16 mouse cellular contexts compared by ENCODE assay signal in the genomic region with DNA sequence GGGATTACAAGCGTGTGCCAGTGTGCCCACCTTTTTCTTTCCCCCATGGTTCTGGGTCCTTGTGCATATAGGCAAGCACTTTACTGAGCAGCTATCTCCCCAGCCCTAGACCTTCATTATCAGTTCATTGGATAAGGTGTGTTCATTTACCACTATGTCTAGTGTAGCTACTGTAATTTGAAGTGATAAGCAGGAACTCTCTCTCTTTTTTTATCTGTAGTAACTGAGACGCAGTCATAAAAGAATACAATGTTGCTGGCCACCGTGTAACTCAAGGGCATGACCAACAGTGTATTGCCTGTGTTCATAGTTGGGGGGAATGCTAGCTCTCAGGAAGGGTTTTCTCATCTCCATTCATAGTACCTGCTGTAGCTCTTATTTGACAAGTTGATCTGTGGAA. TPM values are rescaled to one million over a fixed set of nuclear protein-coding genes. Genes with fewer than 3 reads are reported as not detected.
DNase-seq lines count a peak whose midpoint lies in the region; ATAC-seq lines count a peak whose summit lies in the region.
"Had no signal": no experiment of that assay in that cellular context is flagged by ENCODE, and none has a peak within 500 bp of the region (broad histone marks: within the 10 kb centered on the region; RNA-seq: fewer than 3 reads in every experiment).

No protein-coding gene starts in this region.

- H3K4me2 ChIP-seq in liver, embryonic 12.5 days = 0 out of 2 replicates have a peak overlapping the region, but pooled peaks have one; percentile 11
- H3K4me2 ChIP-seq in liver, embryonic 13.5 days = peak overlapping the region; percentile 17; the same call in 1 of the 2 replicates
- H3K4me2 ChIP-seq: heart, embryonic 12.5 days had no signal

- no peaks in the 10 kb centered on the region for H3K9me3 ChIP-seq in liver, embryonic 12.5 days (replicated peaks)
- H3K9me3 ChIP-seq in liver, embryonic 13.5 days (replicated peaks) = no peaks in the 10 kb centered on the region

- ATAC-seq in liver, embryonic 12.5 days = peak; percentile 72
- peak; percentile 75 for ATAC-seq in liver, embryonic 13.5 days (ENCODE audit: low read depth)
- ATAC-seq in megakaryocyte progenitor cell, adult 5-6 weeks (replicated peaks; ENCODE audit: poor library complexity) = peak; percentile 64
- no peak for ATAC-seq in cerebellum, adult (ENCODE audit: insufficient number of reproducible peaks, low FRiP score, low TSS enrichment)
- ATAC-seq: forebrain, embryonic 14.5 days had no signal

- no peaks in the 10 kb centered on the region for H3K27me3 ChIP-seq in liver, embryonic 12.5 days (replicated peaks)
- H3K27me3 ChIP-seq in liver, embryonic 13.5 days = no peaks in the 10 kb centered on the region
- H3K27me3 ChIP-seq: CH12.LX; heart, embryonic 12.5 days had no signal

- no peak overlapping the region for H3K4me3 ChIP-seq in liver, embryonic 12.5 days
- no peak overlapping the region for H3K4me3 ChIP-seq in liver, embryonic 13.5 days (replicated peaks)
- H3K4me3 ChIP-seq: embryonic facial prominence, embryonic 10.5 days; gastrocnemius, adult 2 months; heart, embryonic 12.5 days had no signal

- peak overlapping the region; percentile 37; the same call in 1 of the 2 replicates for H3K27ac ChIP-seq in liver, embryonic 12.5 days
- peak overlapping the region; percentile 61 for H3K27ac ChIP-seq in liver, embryonic 13.5 days
- H3K27ac ChIP-seq: embryonic facial prominence, embryonic 10.5 days; gastrocnemius, adult 2 months had no signal

- 36% methylated on average over 3 of the region's 3 CpGs for WGBS in liver, embryonic 12.5 days (ENCODE audit: insufficient replicate concordance)
- WGBS in liver, embryonic 13.5 days (ENCODE audit: insufficient replicate concordance) = 35% methylated on average over 3 of the region's 3 CpGs

- peaks cover 24% of the 10 kb centered on the region for H3K36me3 ChIP-seq in liver, embryonic 12.5 days
- H3K36me3 ChIP-seq in liver, embryonic 13.5 days = peaks cover 17% of the 10 kb centered on the region

- H3K9ac ChIP-seq in liver, embryonic 12.5 days = no peak overlapping the region
- peak overlapping the region; percentile 51; the same call in 1 of the 2 replicates for H3K9ac ChIP-seq in liver, embryonic 13.5 days
- H3K9ac ChIP-seq: heart, embryonic 12.5 days had no signal

- H3K4me1 ChIP-seq in liver, embryonic 12.5 days = peaks cover 32% of the 10 kb centered on the region
- peaks cover 39% of the 10 kb centered on the region for H3K4me1 ChIP-seq in liver, embryonic 13.5 days (replicated peaks)

- no peak for DNase-seq in liver
- no peak for DNase-seq in liver, embryonic 13.5 days
- DNase-seq in neural tube, embryonic 10.5 days (ENCODE audit: extremely low spot score, low spot score) = no peak
- DNase-seq: adrenal gland, adult 2 months; adrenal gland, postnatal 25 days; cerebellum, adult 2 months; cerebellum, postnatal 10 days; gastrocnemius, adult 2 months; gastrocnemius, postnatal 25 days had no signal

RNA-seq across cellular contexts. Expression of gene Rangap1, which starts 14.2 kb away (rescaled TPM):
- polyA plus RNA-seq in liver, embryonic 12.5 days (2016; fragmentation: Nextera tagmentation; extraction: Ambion mirVana) = 113 and 121 TPM in 2 replicates
- polyA plus RNA-seq in liver, embryonic 13.5 days (2015; fragmentation: Nextera tagmentation; extraction: Ambion mirVana) = 90.9 and 100 TPM in 2 replicates
- 44.1 and 46.9 TPM in 2 replicates for total RNA-seq in megakaryocyte progenitor cell, adult 5-6 weeks (2015)
- total RNA-seq in megakaryocyte progenitor cell, adult 5-6 weeks (2017) = 106 and 129 TPM in 2 replicates

RNA-seq across cellular contexts. Expression of gene Zc3h7b, which starts 14.7 kb away (rescaled TPM):
- 9.8 and 10.0 TPM in 2 replicates for polyA plus RNA-seq in liver, embryonic 12.5 days (2016; fragmentation: Nextera tagmentation; extraction: Ambion mirVana)
- 5.3 and 6.0 TPM in 2 replicates for polyA plus RNA-seq in liver, embryonic 13.5 days (2015; fragmentation: Nextera tagmentation; extraction: Ambion mirVana)
- total RNA-seq in megakaryocyte progenitor cell, adult 5-6 weeks (2015) = 19.3 and 20.5 TPM in 2 replicates
- total RNA-seq in megakaryocyte progenitor cell, adult 5-6 weeks (2017) = 16.0 and 17.8 TPM in 2 replicates

RNA-seq across cellular contexts. Expression of gene Tef, which starts 42.7 kb away (rescaled TPM):
- polyA plus RNA-seq in liver, embryonic 12.5 days (2016; fragmentation: Nextera tagmentation; extraction: Ambion mirVana) = 8.4 and 9.5 TPM in 2 replicates
- polyA plus RNA-seq in liver, embryonic 13.5 days (2015; fragmentation: Nextera tagmentation; extraction: Ambion mirVana) = 4.5 and 5.9 TPM in 2 replicates
- total RNA-seq in megakaryocyte progenitor cell, adult 5-6 weeks (2015) = 4.9 and 5.1 TPM in 2 replicates
- total RNA-seq in megakaryocyte progenitor cell, adult 5-6 weeks (2017) = 10.4 and 11.0 TPM in 2 replicates
